Mouse (Mus musculus): ENCODE measurements around the gene Ptpn22. TPM values are rescaled to one million over a fixed set of nuclear protein-coding genes. Genes with fewer than 3 reads are reported as not detected.
A peak's percentile ranks its signal among the peaks of the same experiment; 100 is the strongest.

Ptpn22 gene
- polyA plus RNA-seq, 1 experiment, result 27.3 TPM

GRCm38 (mm10) chr3:103916839-103917237, 57.2 kb downstream of the Ptpn22 start:
- DNase-seq (ENCODE audit: low read depth in 1 of 2, low spot score in 2 of 2), result no peak
- no peak overlapping the region for H3K4me3 ChIP-seq (ENCODE audit: extremely low read depth, insufficient read depth, insufficient read length)

GRCm38 (mm10) chr3:103920094-103920493, 60.5 kb downstream of the Ptpn22 start:
- 97% methylated on average over 1 of the region's 1 CpGs for WGBS
- TF ChIP-seq CTCF (IDR thresholded peaks at IDR 0.05; ENCODE audit: extremely low read depth, insufficient read depth, insufficient read length, insufficient replicate concordance) (no peak), POLR2A (IDR thresholded peaks at IDR 0.05; ENCODE audit: low read depth, low read length) (no peak)
- H3K27ac ChIP-seq (ENCODE audit: insufficient read depth, low read length), result no peak overlapping the region
- peaks cover 2% of the 10 kb centered on the region; the same call in 1 of the 2 replicates for H3K4me1 ChIP-seq (ENCODE audit: control insufficient read depth, insufficient read depth, insufficient read length)
- DNase-seq (ENCODE audit: low read depth in 1 of 2, low spot score in 2 of 2), result no peak
- H3K36me3 ChIP-seq (ENCODE audit: control insufficient read depth, insufficient read depth, low read length), result no peaks in the 10 kb centered on the region; the same call in 1 of the 2 replicates
- no peaks in the 10 kb centered on the region for H3K27me3 ChIP-seq (ENCODE audit: control insufficient read depth, insufficient read depth, low read length)
- no peak overlapping the region for H3K4me3 ChIP-seq (ENCODE audit: extremely low read depth, insufficient read depth, insufficient read length)

More at GRCm38 (mm10) chr3:103916839-103917237, 57.2 kb downstream of the Ptpn22 start:
- no peaks in the 10 kb centered on the region for H3K4me1 ChIP-seq (ENCODE audit: control insufficient read depth, insufficient read depth, insufficient read length)
- H3K27me3 ChIP-seq (ENCODE audit: control insufficient read depth, insufficient read depth, low read length), result no peaks in the 10 kb centered on the region
- no peaks in the 10 kb centered on the region; the same call in 1 of the 2 replicates for H3K36me3 ChIP-seq (ENCODE audit: control insufficient read depth, insufficient read depth, low read length)
- 30% methylated on average over 3 of the region's 3 CpGs for WGBS
- no peak for TF ChIP-seq CTCF (IDR thresholded peaks at IDR 0.05; ENCODE audit: extremely low read depth, insufficient read depth, insufficient read length, insufficient replicate concordance)
- TF ChIP-seq POLR2A (IDR thresholded peaks at IDR 0.05; ENCODE audit: low read depth, low read length), result no peak
- H3K27ac ChIP-seq (ENCODE audit: insufficient read depth, low read length), result no peak overlapping the region

- Histone ChIP-seq H3K27ac (ENCODE audit: insufficient read depth, low read length) (no peak overlapping the region), H3K27me3 (ENCODE audit: control insufficient read depth, insufficient read depth, low read length) (no peaks in the 10 kb centered on the region), H3K4me1 (ENCODE audit: control insufficient read depth, insufficient read depth, insufficient read length) (peaks cover 2% of the 10 kb centered on the region; the same call in 1 of the 2 replicates), H3K4me3 (ENCODE audit: extremely low read depth, insufficient read depth, insufficient read length) (no peak overlapping the region), H3K36me3 (ENCODE audit: control insufficient read depth, insufficient read depth, low read length) (peaks cover 8% of the 10 kb centered on the region; the same call in 1 of the 2 replicates)
- DNase-seq (ENCODE audit: low read depth in 1 of 2, low spot score in 2 of 2), result no peak
- no peak for TF ChIP-seq CTCF (IDR thresholded peaks at IDR 0.05; ENCODE audit: extremely low read depth, insufficient read depth, insufficient read length, insufficient replicate concordance)
- TF ChIP-seq POLR2A (IDR thresholded peaks at IDR 0.05; ENCODE audit: low read depth, low read length), result no peak
- 75% methylated on average over 3 of the region's 3 CpGs for WGBS
These were observed 65.7 kb downstream of the Ptpn22 start for GRCm38 (mm10) chr3:103925302-103925701.

- DNase-seq (ENCODE audit: low read depth in 1 of 2, low spot score in 2 of 2), result peak in 1 of 2 experiments; percentile 34
- TF ChIP-seq CTCF (IDR thresholded peaks at IDR 0.05; ENCODE audit: extremely low read depth, insufficient read depth, insufficient read length, insufficient replicate concordance) (no peak), POLR2A (IDR thresholded peaks at IDR 0.05; ENCODE audit: low read depth, low read length) (no peak)
- Histone ChIP-seq H3K27ac (ENCODE audit: insufficient read depth, low read length) (no peak overlapping the region), H3K36me3 (ENCODE audit: control insufficient read depth, insufficient read depth, low read length) (peaks cover 12% of the 10 kb centered on the region), H3K27me3 (ENCODE audit: control insufficient read depth, insufficient read depth, low read length) (no peaks in the 10 kb centered on the region), H3K4me1 (ENCODE audit: control insufficient read depth, insufficient read depth, insufficient read length) (peaks cover 2% of the 10 kb centered on the region; the same call in 1 of the 2 replicates), H3K4me3 (ENCODE audit: extremely low read depth, insufficient read depth, insufficient read length) (no peak overlapping the region)
- 21% methylated on average over 6 of the region's 6 CpGs for WGBS
These were observed 67.9 kb downstream of the Ptpn22 start for GRCm38 (mm10) chr3:103927511-103927910.

- no peak overlapping the region for H3K4me3 ChIP-seq (ENCODE audit: extremely low read depth, insufficient read depth, insufficient read length)
- no peak overlapping the region for H3K27ac ChIP-seq (ENCODE audit: insufficient read depth, low read length)
- no peaks in the 10 kb centered on the region for H3K27me3 ChIP-seq (ENCODE audit: control insufficient read depth, insufficient read depth, low read length)
- peaks cover 3% of the 10 kb centered on the region; the same call in 1 of the 2 replicates for H3K4me1 ChIP-seq (ENCODE audit: control insufficient read depth, insufficient read depth, insufficient read length)
- no peak for DNase-seq (ENCODE audit: low read depth in 1 of 2, low spot score in 2 of 2)
- 84% methylated on average over 1 of the region's 1 CpGs for WGBS
- TF ChIP-seq CTCF (IDR thresholded peaks at IDR 0.05; ENCODE audit: extremely low read depth, insufficient read depth, insufficient read length, insufficient replicate concordance) (no peak), POLR2A (IDR thresholded peaks at IDR 0.05; ENCODE audit: low read depth, low read length) (no peak)
- no peaks in the 10 kb centered on the region for H3K36me3 ChIP-seq (ENCODE audit: control insufficient read depth, insufficient read depth, low read length)
These were observed 85.4 kb downstream of the Ptpn22 start for GRCm38 (mm10) chr3:103944794-103945562.

GRCm38 (mm10) chr3:103948666-103949065, 89.1 kb downstream of the Ptpn22 start:
- H3K4me1 ChIP-seq (ENCODE audit: control insufficient read depth, insufficient read depth, insufficient read length), result peaks cover 3% of the 10 kb centered on the region; the same call in 1 of the 2 replicates
- no peaks in the 10 kb centered on the region for H3K27me3 ChIP-seq (ENCODE audit: control insufficient read depth, insufficient read depth, low read length)

GRCm38 (mm10) chr3:103960622-103961021, 101.0 kb downstream of the Ptpn22 start:
- WGBS, result 89% methylated on average over 3 of the region's 3 CpGs
- H3K27ac ChIP-seq (ENCODE audit: insufficient read depth, low read length), result no peak overlapping the region
- H3K4me3 ChIP-seq (ENCODE audit: extremely low read depth, insufficient read depth, insufficient read length), result no peak overlapping the region
- no peaks in the 10 kb centered on the region for H3K4me1 ChIP-seq (ENCODE audit: control insufficient read depth, insufficient read depth, insufficient read length)
- H3K36me3 ChIP-seq (ENCODE audit: control insufficient read depth, insufficient read depth, low read length), result peaks cover 17% of the 10 kb centered on the region
- no peak for DNase-seq (ENCODE audit: low read depth in 1 of 2, low spot score in 2 of 2)
- H3K27me3 ChIP-seq (ENCODE audit: control insufficient read depth, insufficient read depth, low read length), result no peaks in the 10 kb centered on the region
- no peak for TF ChIP-seq CTCF (IDR thresholded peaks at IDR 0.05; ENCODE audit: extremely low read depth, insufficient read depth, insufficient read length, insufficient replicate concordance)
- no peak for TF ChIP-seq POLR2A (IDR thresholded peaks at IDR 0.05; ENCODE audit: low read depth, low read length)

More at GRCm38 (mm10) chr3:103948666-103949065, 89.1 kb downstream of the Ptpn22 start:
- TF ChIP-seq POLR2A (IDR thresholded peaks at IDR 0.05; ENCODE audit: low read depth, low read length), result no peak; the same call in 1 of the 2 replicates
- TF ChIP-seq CTCF (IDR thresholded peaks at IDR 0.05; ENCODE audit: extremely low read depth, insufficient read depth, insufficient read length, insufficient replicate concordance), result no peak
- H3K36me3 ChIP-seq (ENCODE audit: control insufficient read depth, insufficient read depth, low read length), result no peaks in the 10 kb centered on the region
- no peak overlapping the region for H3K27ac ChIP-seq (ENCODE audit: insufficient read depth, low read length)
- DNase-seq (ENCODE audit: low read depth in 1 of 2, low spot score in 2 of 2), result no peak
- H3K4me3 ChIP-seq (ENCODE audit: extremely low read depth, insufficient read depth, insufficient read length), result no peak overlapping the region
- WGBS, result 63% methylated on average over 7 of the region's 7 CpGs

Other genes starting within 250 kb of the Ptpn22 start
- not detected in 2 replicates for gene Atg4a-ps, start 213.7 kb upstream of the Ptpn22 start, polyA plus RNA-seq (2012; rRNA removed)
- 17.9 and 18.2 TPM in 2 replicates for gene Olfml3, start 121.8 kb upstream of the Ptpn22 start, polyA plus RNA-seq (2012; rRNA removed)
- gene Gm10964, start 120.4 kb upstream of the Ptpn22 start, polyA plus RNA-seq (2012; rRNA removed), result not detected in 2 replicates
- 72.4 and 84.4 TPM in 2 replicates for gene Hipk1, start 68.2 kb upstream of the Ptpn22 start, polyA plus RNA-seq (2012; rRNA removed)
- 16.2 and 18.8 TPM in 2 replicates for gene Dclre1b, start 50.4 kb upstream of the Ptpn22 start, polyA plus RNA-seq (2012; rRNA removed)
- gene Ap4b1, start 50.3 kb upstream of the Ptpn22 start, polyA plus RNA-seq (2012; rRNA removed), result 14.5 and 14.7 TPM in 2 replicates
- 0.40 and 0.66 TPM in 2 replicates for gene Gm43064, start 50.2 kb upstream of the Ptpn22 start, polyA plus RNA-seq (2012; rRNA removed)
- gene Bcl2l15, start 27.2 kb upstream of the Ptpn22 start, polyA plus RNA-seq (2012; rRNA removed), result 0.13 and 0.18 TPM in 2 replicates
- gene Rsbn1, start 54.3 kb downstream of the Ptpn22 start, polyA plus RNA-seq (2012; rRNA removed), result 3.5 and 5.2 TPM in 2 replicates
- 4.1 and 5.6 TPM in 2 replicates for gene Phtf1, start 108.3 kb downstream of the Ptpn22 start, polyA plus RNA-seq (2012; rRNA removed)